Mouse (Mus musculus): ENCODE measurements at regions not wholly inside any gene's neighbourhood (a gene's known extent, or its start where the extent isn't known, plus 50 kb on each side); places are given as distances from the start of the nearest gene placed in this dataset.

DNA sequence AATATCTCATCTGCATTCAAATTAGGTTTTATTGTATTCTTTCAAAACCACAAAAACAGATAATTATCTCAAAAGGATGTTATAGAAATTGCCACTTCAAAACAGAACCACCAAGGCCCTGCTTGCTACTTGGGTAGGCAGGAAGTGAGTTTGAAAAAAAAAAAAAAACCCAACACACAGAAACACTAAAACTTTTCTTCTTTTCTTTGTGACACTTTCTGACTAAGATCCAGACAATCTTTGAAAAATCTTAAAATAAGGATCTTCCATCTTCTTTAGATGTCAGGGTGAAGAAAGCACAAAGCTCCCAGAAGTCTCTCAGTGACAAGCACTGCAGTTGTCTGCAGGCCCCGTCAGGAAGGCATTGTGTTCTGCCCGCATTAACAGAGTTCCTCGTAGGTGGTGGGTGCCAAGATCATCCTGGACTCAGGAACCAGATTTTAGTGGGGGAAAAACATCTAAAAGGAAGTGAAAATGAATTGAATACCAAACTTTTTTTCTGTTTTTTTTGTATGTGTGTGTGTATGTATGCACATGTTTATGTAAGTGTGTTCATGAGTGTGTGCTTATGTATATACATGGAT is 154.0 kb downstream of the Dusp6 start:
- TF ChIP-seq CTCF (IDR thresholded peaks at IDR 0.05; ENCODE audit: extremely low read depth, insufficient read depth, low read length) (no peak), POLR2A (IDR thresholded peaks at IDR 0.05; ENCODE audit: extremely low read depth, insufficient read depth, low read length) (no peak)

All from cortical plate, adult 2 months (tissue).